Mouse (Mus musculus) lung, postnatal 0 days (tissue): ENCODE results near the gene Zfp831.

Experiments
- CTCF ChIP-seq: IDR thresholded peaks from 2 replicates; pipeline ENCODE4 v1.5.1; 2016; ENCODE audit warnings: antibody characterized with exemption, mild to moderate bottlenecking
- EP300 ChIP-seq: IDR thresholded peaks from 2 replicates; pipeline ENCODE4 v1.6.1; 2016; ENCODE audit warnings: antibody characterized with exemption, mild to moderate bottlenecking, control low read depth

GRCm38 (mm10) chr2:174609892-174610291 is 33.4 kb upstream of the Zfp831 start:
- TF ChIP-seq CTCF: no peak
- TF ChIP-seq EP300: no peak
